Mouse (Mus musculus) splenic B cell, adult 2 months (primary cell): ENCODE measurements around the gene Ankrd33b.

Experiments used
- DNase-seq: peaks from one replicate; pipeline ENCODE4 v3.0.0-alpha.2; 2011; ENCODE audit warnings: low read depth, low spot score
- H3K27me3 ChIP-seq: 2 replicates; pipeline ENCODE4 v1.6.1; 2012; ENCODE audit warnings: mild to moderate bottlenecking, low read length, moderate library complexity, mixed read lengths; ENCODE audit not compliant: control insufficient read depth, poor library complexity, insufficient read depth, severe bottlenecking
- H3K36me3 ChIP-seq: 2 replicates; pipeline ENCODE4 v1.6.1; 2012; ENCODE audit warnings: mild to moderate bottlenecking, low read length, moderate library complexity, mixed read lengths; ENCODE audit not compliant: control insufficient read depth, poor library complexity, insufficient read depth, severe bottlenecking

Gene Ankrd33b

GRCm38 (mm10) chr15:31367481-31368200 lies at the start of gene Ankrd33b:
Gene Ankrd33b, minus strand, starts transcription at chr15:31367726.
- Histone ChIP-seq H3K36me3 (no peaks in the 10 kb centered on the region), H3K27me3 (no peaks in the 10 kb centered on the region)
- peak; percentile 39 for DNase-seq

DNA sequence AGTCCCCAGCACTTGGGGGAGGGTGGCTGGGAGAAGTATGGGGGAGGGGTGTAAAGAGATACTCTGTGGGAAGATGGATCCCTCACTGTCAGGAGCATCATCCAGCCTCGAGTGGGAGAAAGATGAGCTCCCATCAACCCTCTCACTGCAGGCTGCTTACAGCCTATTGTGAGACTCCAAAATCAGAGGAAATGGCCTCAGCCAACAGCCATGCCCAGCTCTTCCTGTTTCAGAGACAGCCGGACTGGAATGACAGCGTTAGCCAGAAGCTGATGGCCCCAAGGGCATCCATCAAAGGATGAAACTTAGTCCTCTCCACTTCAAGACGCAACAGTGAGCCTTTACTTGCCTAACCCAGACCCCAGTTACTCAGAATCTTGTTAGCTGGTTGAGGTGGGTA lies 47.7 kb upstream of the Ankrd33b start:
- Histone ChIP-seq H3K27me3 (no peaks in the 10 kb centered on the region), H3K36me3 (no peaks in the 10 kb centered on the region)
- DNase-seq = no peak

DNA sequence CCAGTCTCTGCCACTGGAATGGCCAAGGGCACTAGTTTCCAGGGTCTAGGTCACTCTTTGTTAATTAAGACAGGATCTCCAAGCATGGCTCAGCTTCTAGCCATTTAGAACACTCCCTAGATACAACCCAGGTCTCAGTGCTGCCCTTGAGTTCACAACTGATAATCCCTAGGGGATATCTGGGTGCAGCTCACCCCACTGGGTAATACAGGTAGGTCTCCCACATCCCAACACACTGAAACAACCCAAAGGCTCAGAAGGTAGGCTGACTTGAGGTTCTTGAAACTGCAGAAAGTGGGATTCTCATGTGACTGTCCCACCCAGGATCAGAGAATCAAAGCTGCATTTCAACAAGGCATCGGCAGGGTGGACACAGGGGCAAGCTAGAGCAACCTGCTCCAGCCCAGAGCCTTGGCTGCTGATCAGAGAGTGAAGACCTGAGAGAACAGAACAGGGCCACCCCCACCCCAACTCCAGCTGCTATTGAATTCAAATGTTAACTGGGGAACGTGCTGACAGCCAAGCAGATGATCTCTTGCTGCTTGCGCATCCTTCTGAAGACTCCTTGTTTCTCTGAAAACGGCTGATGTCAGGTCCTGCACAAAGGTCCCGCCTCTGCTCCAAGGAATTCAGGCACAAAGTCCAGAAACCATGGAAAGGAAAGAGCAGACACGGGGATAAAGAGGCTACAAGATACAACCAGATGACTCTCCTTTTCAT lies 46.8 kb upstream of the Ankrd33b start:
- no peaks in the 10 kb centered on the region for H3K27me3 ChIP-seq
- H3K36me3 ChIP-seq = no peaks in the 10 kb centered on the region
- DNase-seq = no peak

DNA sequence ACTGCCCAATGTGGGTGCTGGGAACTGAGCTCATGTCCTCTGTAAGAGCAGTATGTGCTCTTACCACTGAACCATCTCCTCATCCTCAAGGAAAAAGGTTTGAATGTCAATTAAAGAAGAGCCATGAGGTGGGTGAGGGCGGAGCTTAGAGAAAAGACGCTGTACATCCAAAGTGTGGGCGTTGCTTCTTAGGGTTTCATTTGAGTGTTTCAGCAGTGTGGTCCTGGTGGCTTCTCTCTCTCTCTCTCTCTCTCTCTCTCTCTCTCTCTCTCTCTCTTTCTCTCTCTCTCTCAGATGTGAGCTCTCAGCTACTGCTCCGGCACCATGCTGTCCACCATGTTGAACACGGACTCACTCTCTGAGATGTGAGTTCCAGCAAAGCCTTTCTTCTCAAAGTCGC lies 46.1 kb upstream of the Ankrd33b start:
- no peaks in the 10 kb centered on the region for H3K27me3 ChIP-seq
- DNase-seq = no peak
- no peaks in the 10 kb centered on the region for H3K36me3 ChIP-seq

GRCm38 (mm10) chr15:31412933-31413332 lies 45.4 kb upstream of the Ankrd33b start:
- peak; percentile 30 for DNase-seq
- Histone ChIP-seq H3K27me3 (no peaks in the 10 kb centered on the region), H3K36me3 (no peaks in the 10 kb centered on the region)

- DNase-seq = no peak
- no peaks in the 10 kb centered on the region for H3K27me3 ChIP-seq
- H3K36me3 ChIP-seq = no peaks in the 10 kb centered on the region
These were observed 44.9 kb upstream of the Ankrd33b start for GRCm38 (mm10) chr15:31412436-31412835.

- Histone ChIP-seq H3K36me3 (no peaks in the 10 kb centered on the region), H3K27me3 (no peaks in the 10 kb centered on the region)
- no peak for DNase-seq
These were observed 40.0 kb upstream of the Ankrd33b start for GRCm38 (mm10) chr15:31407490-31407889.

DNA sequence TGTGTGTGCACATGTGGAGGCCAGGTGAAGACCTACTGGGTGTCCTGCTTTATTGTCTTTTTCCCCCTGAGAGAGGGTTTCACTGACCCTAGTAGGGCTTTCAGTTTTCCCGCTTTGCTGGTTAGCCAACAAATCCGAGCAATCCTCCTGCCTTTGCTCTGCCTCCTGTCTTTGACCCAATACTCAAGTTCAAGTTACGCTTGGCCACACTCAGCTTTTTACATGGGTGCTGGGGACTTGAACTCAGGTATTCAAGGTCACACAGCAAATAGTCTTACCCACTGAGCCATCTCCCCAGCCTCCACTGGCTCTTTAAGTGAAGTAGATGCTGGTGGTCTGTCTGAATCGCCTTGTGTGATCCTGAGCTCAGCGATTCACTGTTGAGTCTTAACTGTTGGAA lies 39.4 kb upstream of the Ankrd33b start:
- no peak for DNase-seq
- Histone ChIP-seq H3K36me3 (no peaks in the 10 kb centered on the region), H3K27me3 (no peaks in the 10 kb centered on the region)

- Histone ChIP-seq H3K27me3 (no peaks in the 10 kb centered on the region), H3K36me3 (no peaks in the 10 kb centered on the region)
- no peak for DNase-seq
These were observed 36.8 kb upstream of the Ankrd33b start for GRCm38 (mm10) chr15:31404346-31404745.

- no peaks in the 10 kb centered on the region for H3K27me3 ChIP-seq
- H3K36me3 ChIP-seq = no peaks in the 10 kb centered on the region
- no peak for DNase-seq
These were observed 34.8 kb upstream of the Ankrd33b start for GRCm38 (mm10) chr15:31402200-31402892.

DNA sequence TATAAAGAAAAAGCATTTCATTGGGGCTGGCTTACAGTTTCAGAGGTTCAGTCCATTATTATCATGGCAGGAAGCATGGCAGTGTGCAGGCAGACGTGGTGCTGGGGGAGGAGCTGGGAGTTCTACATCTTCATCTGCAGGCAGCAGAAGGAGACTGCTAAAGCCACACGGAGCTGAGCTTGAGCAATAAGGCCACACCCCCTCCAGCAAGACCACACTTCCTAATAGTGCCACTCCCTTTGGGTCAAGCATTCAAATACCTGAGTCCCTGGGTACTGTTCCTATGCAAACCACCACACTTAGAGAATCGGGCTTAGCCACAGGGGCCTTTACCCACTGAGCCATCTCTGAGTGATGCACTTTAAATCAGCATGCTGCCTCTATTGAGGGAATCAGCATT lies 33.4 kb upstream of the Ankrd33b start:
- no peaks in the 10 kb centered on the region for H3K27me3 ChIP-seq

DNA sequence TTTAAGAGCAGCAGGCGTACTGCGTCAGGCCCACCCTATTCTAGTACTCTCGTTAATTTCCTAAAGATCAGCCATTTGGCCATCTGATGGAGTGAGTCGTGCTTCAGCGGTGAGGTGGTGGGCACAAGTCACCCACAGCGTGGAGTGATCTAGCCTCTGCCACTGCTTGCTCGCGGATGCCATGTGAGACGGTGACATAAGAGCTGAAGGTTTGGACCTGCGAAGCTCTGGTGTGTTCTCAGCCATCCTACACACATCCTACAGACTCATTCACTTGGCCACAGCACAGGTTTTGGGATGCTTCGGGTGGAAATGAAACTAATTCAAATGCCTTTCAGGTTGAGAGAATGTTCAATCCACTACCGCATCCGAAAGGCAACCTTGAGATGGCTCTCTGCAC lies 31.2 kb upstream of the Ankrd33b start:
- DNase-seq = no peak
- Histone ChIP-seq H3K27me3 (no peaks in the 10 kb centered on the region), H3K36me3 (no peaks in the 10 kb centered on the region)

More for the DNA sequence above, 33.4 kb upstream of the Ankrd33b start:
- DNase-seq = no peak
- no peaks in the 10 kb centered on the region for H3K36me3 ChIP-seq

DNA sequence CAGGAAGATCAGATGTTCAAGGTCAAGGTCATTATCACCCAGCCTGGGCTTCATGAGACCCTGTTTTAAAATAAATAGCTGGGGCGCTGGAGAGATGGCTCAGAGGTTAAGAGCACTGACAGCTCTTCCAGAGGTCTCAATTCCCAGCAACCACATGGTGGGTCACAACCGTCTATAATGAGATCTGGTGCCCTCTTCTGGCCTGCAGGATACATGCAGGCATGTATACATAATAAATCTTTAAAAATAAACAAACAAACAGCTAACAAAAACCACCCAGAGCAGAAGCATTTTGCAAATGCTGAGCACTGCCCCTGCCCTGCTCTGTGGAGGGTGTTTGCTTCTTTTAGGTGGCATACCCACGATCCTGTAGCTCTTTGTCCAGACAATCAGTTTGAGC lies 29.9 kb upstream of the Ankrd33b start:
- DNase-seq = no peak
- Histone ChIP-seq H3K27me3 (no peaks in the 10 kb centered on the region), H3K36me3 (no peaks in the 10 kb centered on the region)

DNA sequence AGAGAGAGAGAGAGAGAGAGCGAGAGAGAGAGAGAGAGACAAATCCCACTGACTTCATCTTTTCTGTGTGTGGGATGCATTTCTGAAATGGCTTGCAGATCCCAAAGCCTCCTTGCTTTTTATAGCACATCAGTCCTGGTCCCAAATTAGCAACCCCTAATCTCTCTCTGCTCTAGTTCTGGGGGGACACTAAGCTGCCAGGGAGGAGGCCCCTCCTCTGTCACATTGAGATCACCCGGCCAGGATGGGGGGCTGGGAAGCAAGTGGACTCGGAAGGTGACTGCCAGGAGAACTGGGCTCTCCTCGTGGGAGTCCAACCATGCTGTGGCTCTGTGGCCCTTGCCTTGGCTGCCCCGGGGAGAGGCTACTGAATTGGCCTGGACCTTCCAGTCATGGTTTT lies 29.2 kb upstream of the Ankrd33b start:
- Histone ChIP-seq H3K27me3 (no peaks in the 10 kb centered on the region), H3K36me3 (no peaks in the 10 kb centered on the region)
- no peak for DNase-seq

DNA sequence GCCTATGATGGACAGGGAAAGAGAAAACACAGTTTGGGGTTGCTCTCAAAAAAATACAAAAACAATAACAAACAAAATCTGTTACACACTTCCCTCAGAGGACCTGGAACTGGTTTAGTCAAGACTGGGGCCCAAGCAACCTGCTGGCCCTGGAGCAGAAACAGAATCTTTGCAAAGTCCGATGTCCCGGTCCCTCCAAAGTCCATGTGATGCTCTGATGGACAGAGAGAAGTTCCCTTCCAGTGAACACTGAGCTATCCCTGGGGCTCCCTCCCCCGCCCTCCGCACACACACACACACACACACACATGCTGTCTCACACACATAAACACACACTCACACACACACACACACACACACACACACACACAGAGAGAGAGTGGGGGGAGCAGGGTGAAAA lies 28.5 kb upstream of the Ankrd33b start:
- no peak for DNase-seq
- Histone ChIP-seq H3K27me3 (no peaks in the 10 kb centered on the region), H3K36me3 (no peaks in the 10 kb centered on the region)
